Mouse (Mus musculus): Measurements from ENCODE around the gene Phospho2. TPM values are rescaled to one million over a fixed set of nuclear protein-coding genes. Genes with fewer than 3 reads are reported as not detected.

Gene Phospho2
- polyA plus RNA-seq, 1 experiment from 2014 or later = 22.4 TPM

GRCm38 (mm10) chr2:69820201-69820600 is 30.8 kb downstream of the Phospho2 start:
- H3K9ac ChIP-seq (ENCODE audit: low read length) = no peak overlapping the region
- H3K4me1 ChIP-seq (ENCODE audit: control insufficient read depth, insufficient read depth, low read length) = peaks cover 22% of the 10 kb centered on the region
- no peaks in the 10 kb centered on the region for H3K36me3 ChIP-seq (ENCODE audit: control insufficient read depth, insufficient read depth)
- ATAC-seq (replicated peaks; ENCODE audit: extremely low read depth, insufficient read depth, low FRiP score) = no peak
- no peaks in the 10 kb centered on the region for H3K27me3 ChIP-seq (ENCODE audit: control insufficient read depth, insufficient read depth, low read length)
- no peak overlapping the region for H3K27ac ChIP-seq (ENCODE audit: low read length)
- no peak overlapping the region for H3K4me2 ChIP-seq (ENCODE audit: low read depth, low read length)
- 59% methylated on average over 1 of the region's 1 CpGs for WGBS
- no peaks in the 10 kb centered on the region for H3K9me3 ChIP-seq (replicated peaks; ENCODE audit: control insufficient read depth, low read length)
- H3K4me3 ChIP-seq (ENCODE audit: low read length) = no peak overlapping the region

DNA sequence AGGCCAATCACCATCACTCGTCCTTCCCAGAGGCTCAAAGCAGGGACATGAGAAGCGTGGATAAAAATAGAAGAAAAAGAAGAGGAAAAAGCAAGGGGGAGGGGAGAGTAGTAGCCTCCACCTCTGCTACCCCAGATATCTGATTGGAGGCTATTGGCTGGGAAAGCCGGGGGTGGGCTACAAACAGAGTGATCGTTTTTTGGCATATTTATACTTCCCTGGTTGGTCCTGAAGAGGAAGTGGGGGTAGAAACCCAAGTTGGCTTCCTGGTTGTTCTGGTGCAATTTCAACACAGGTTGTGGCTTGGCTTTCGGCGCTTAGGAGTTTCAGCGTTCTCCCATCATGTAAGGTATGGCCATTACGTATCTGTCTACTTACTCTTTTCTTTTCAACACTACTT is 32.3 kb downstream of the Phospho2 start, which contains the start of gene Klhl23:
TSS of gene Klhl23 (plus strand) at position 234 of the 400 bp plus-strand sequence.
- peaks cover 16% of the 10 kb centered on the region for H3K4me1 ChIP-seq (ENCODE audit: control insufficient read depth, insufficient read depth, low read length)
- H3K4me2 ChIP-seq (ENCODE audit: low read depth, low read length) = peak within 1 kb of the TSS; percentile 67
- H3K27me3 ChIP-seq (ENCODE audit: control insufficient read depth, insufficient read depth, low read length) = no peaks in the 10 kb centered on the region
- H3K4me3 ChIP-seq (ENCODE audit: low read length) = peak within 1 kb of the TSS; percentile 90
- no peaks in the 10 kb centered on the region for H3K9me3 ChIP-seq (replicated peaks; ENCODE audit: control insufficient read depth, low read length)
- peak within 1 kb of the TSS; percentile 95 for H3K9ac ChIP-seq (ENCODE audit: low read length)
- peak; percentile 49 for ATAC-seq (replicated peaks; ENCODE audit: extremely low read depth, insufficient read depth, low FRiP score)
- WGBS = 3% methylated on average over 8 of the region's 8 CpGs
- H3K27ac ChIP-seq (ENCODE audit: low read length) = peak within 1 kb of the TSS; percentile 98
- peaks cover 4% of the 10 kb centered on the region for H3K36me3 ChIP-seq (ENCODE audit: control insufficient read depth, insufficient read depth)

DNA sequence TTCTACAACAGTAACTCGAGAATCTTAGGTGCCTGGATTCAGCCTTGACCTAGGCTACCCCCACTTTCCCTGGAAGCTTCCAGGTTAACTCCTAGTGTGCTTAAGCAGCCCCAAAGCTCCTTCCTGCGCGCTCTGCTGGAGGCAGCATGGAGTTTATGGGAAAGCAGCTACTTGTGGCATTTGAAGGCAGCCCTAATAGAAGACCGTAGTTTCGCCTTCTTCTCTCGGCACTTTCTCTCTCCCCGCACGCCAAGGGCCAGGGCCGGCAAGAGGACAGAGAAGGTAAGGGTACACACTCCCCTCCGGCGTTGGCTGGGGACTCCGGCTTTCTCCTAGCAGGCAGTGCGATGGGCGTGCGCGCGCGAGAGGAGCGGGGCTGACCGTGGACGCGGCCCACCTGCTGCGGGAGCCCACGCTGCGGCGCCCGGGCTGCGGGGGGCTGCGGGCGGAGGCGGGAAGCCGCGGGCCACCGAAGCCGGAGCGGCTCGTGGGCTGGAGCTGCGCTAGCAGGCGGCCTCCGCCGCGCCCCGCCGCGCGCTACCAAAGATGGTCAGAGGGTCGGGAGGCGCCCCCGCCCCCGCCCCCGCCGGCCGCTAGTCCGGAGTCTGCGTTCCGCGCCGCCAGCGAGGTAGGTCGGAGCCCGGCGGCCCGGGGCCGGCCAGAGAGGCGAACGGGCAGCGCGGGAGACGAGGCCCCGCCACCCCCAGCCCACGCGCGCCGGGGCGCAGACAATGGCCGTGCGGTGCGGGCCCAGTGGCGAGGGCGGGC is 33.1 kb downstream of the Phospho2 start:
- Histone ChIP-seq H3K4me2 (ENCODE audit: low read depth, low read length) (peak overlapping the region; percentile 67), H3K9me3 (replicated peaks; ENCODE audit: control insufficient read depth, low read length) (no peaks in the 10 kb centered on the region), H3K27ac (ENCODE audit: low read length) (peak overlapping the region; percentile 98), H3K36me3 (ENCODE audit: control insufficient read depth, insufficient read depth) (peaks cover 7% of the 10 kb centered on the region), H3K4me3 (ENCODE audit: low read length) (peak overlapping the region; percentile 90), H3K27me3 (ENCODE audit: control insufficient read depth, insufficient read depth, low read length) (no peaks in the 10 kb centered on the region), H3K9ac (ENCODE audit: low read length) (peak overlapping the region; percentile 95), H3K4me1 (ENCODE audit: control insufficient read depth, insufficient read depth, low read length) (peaks cover 15% of the 10 kb centered on the region)
- peak; percentile 85 for ATAC-seq (replicated peaks; ENCODE audit: extremely low read depth, insufficient read depth, low FRiP score)
- WGBS = 0% methylated on average over 63 of the region's 80 CpGs

GRCm38 (mm10) chr2:69823129-69823677 is 33.8 kb downstream of the Phospho2 start:
- Histone ChIP-seq H3K36me3 (ENCODE audit: control insufficient read depth, insufficient read depth) (peaks cover 7% of the 10 kb centered on the region), H3K27ac (ENCODE audit: low read length) (peak overlapping the region; percentile 98), H3K9ac (ENCODE audit: low read length) (peak overlapping the region; percentile 95), H3K4me2 (ENCODE audit: low read depth, low read length) (peak overlapping the region; percentile 67), H3K4me3 (ENCODE audit: low read length) (peak overlapping the region; percentile 90), H3K9me3 (replicated peaks; ENCODE audit: control insufficient read depth, low read length) (no peaks in the 10 kb centered on the region), H3K4me1 (ENCODE audit: control insufficient read depth, insufficient read depth, low read length) (peaks cover 18% of the 10 kb centered on the region), H3K27me3 (ENCODE audit: control insufficient read depth, insufficient read depth, low read length) (no peaks in the 10 kb centered on the region)
- 2% methylated on average over 41 of the region's 45 CpGs for whole genome bisulfite sequencing
- ATAC-seq (replicated peaks; ENCODE audit: extremely low read depth, insufficient read depth, low FRiP score) = peak; percentile 78

- Histone ChIP-seq H3K9me3 (replicated peaks; ENCODE audit: control insufficient read depth, low read length) (no peaks in the 10 kb centered on the region), H3K9ac (ENCODE audit: low read length) (no peak overlapping the region), H3K27ac (ENCODE audit: low read length) (peak overlapping the region; percentile 39; the same call in 1 of the 2 replicates), H3K4me3 (ENCODE audit: low read length) (no peak overlapping the region), H3K27me3 (ENCODE audit: control insufficient read depth, insufficient read depth, low read length) (no peaks in the 10 kb centered on the region), H3K4me2 (ENCODE audit: low read depth, low read length) (no peak overlapping the region), H3K36me3 (ENCODE audit: control insufficient read depth, insufficient read depth) (peaks cover 10% of the 10 kb centered on the region), H3K4me1 (ENCODE audit: control insufficient read depth, insufficient read depth, low read length) (peaks cover 18% of the 10 kb centered on the region)
- 72% methylated on average over 10 of the region's 10 CpGs for WGBS
- ATAC-seq (replicated peaks; ENCODE audit: extremely low read depth, insufficient read depth, low FRiP score) = no peak
Observed at GRCm38 (mm10) chr2:69825898-69826297, 36.5 kb downstream of the Phospho2 start.

- no peak for ATAC-seq (replicated peaks; ENCODE audit: extremely low read depth, insufficient read depth, low FRiP score)
- H3K36me3 ChIP-seq (ENCODE audit: control insufficient read depth, insufficient read depth) = peaks cover 14% of the 10 kb centered on the region
Observed at GRCm38 (mm10) chr2:69826380-69826779, 37.0 kb downstream of the Phospho2 start.

DNA sequence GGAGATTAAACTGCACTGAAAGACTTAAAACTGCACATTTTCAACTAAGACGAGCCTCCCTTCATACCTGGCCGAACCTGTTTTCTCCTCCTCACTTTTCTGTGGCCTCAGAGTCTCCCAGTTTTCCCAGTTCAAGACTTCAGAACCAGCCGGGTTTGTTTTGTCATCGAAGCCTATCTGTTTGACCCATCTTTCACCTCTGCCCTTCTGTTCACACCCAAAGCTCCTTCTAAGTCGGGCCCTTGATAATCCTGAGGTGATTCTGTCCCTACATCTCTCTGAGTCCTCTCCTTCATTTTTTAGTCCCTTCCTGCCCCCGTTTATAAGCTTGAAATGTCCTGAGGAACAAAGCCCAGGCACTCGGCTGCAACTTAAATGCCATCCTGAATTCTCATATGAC is 38.6 kb downstream of the Phospho2 start:
- Histone ChIP-seq H3K27me3 (ENCODE audit: control insufficient read depth, insufficient read depth, low read length) (no peaks in the 10 kb centered on the region), H3K4me1 (ENCODE audit: control insufficient read depth, insufficient read depth, low read length) (peaks cover 15% of the 10 kb centered on the region), H3K4me3 (ENCODE audit: low read length) (no peak overlapping the region), H3K9ac (ENCODE audit: low read length) (no peak overlapping the region), H3K27ac (ENCODE audit: low read length) (no peak overlapping the region), H3K36me3 (ENCODE audit: control insufficient read depth, insufficient read depth) (peaks cover 19% of the 10 kb centered on the region), H3K4me2 (ENCODE audit: low read depth, low read length) (no peak overlapping the region), H3K9me3 (replicated peaks; ENCODE audit: control insufficient read depth, low read length) (no peaks in the 10 kb centered on the region)
- ATAC-seq (replicated peaks; ENCODE audit: extremely low read depth, insufficient read depth, low FRiP score) = no peak
- 34% methylated on average over 7 of the region's 7 CpGs for WGBS

More at GRCm38 (mm10) chr2:69826380-69826779, 37.0 kb downstream of the Phospho2 start:
- peaks cover 15% of the 10 kb centered on the region for H3K4me1 ChIP-seq (ENCODE audit: control insufficient read depth, insufficient read depth, low read length)
- H3K9ac ChIP-seq (ENCODE audit: low read length) = no peak overlapping the region
- WGBS = 84% methylated on average over 2 of the region's 2 CpGs
- no peaks in the 10 kb centered on the region for H3K9me3 ChIP-seq (replicated peaks; ENCODE audit: control insufficient read depth, low read length)
- H3K4me2 ChIP-seq (ENCODE audit: low read depth, low read length) = no peak overlapping the region
- no peak overlapping the region for H3K27ac ChIP-seq (ENCODE audit: low read length)
- H3K4me3 ChIP-seq (ENCODE audit: low read length) = no peak overlapping the region
- H3K27me3 ChIP-seq (ENCODE audit: control insufficient read depth, insufficient read depth, low read length) = no peaks in the 10 kb centered on the region

- Histone ChIP-seq H3K4me1 (ENCODE audit: control insufficient read depth, insufficient read depth, low read length) (peaks cover 5% of the 10 kb centered on the region; the same call in 1 of the 2 replicates), H3K9ac (ENCODE audit: low read length) (no peak overlapping the region), H3K36me3 (ENCODE audit: control insufficient read depth, insufficient read depth) (peaks cover 33% of the 10 kb centered on the region), H3K4me2 (ENCODE audit: low read depth, low read length) (no peak overlapping the region), H3K27me3 (ENCODE audit: control insufficient read depth, insufficient read depth, low read length) (no peaks in the 10 kb centered on the region), H3K27ac (ENCODE audit: low read length) (no peak overlapping the region), H3K4me3 (ENCODE audit: low read length) (no peak overlapping the region), H3K9me3 (replicated peaks; ENCODE audit: control insufficient read depth, low read length) (no peaks in the 10 kb centered on the region)
- WGBS = 70% methylated on average over 2 of the region's 2 CpGs
- no peak for ATAC-seq (replicated peaks; ENCODE audit: extremely low read depth, insufficient read depth, low FRiP score)
Observed at GRCm38 (mm10) chr2:69829680-69830079, 40.3 kb downstream of the Phospho2 start.

GRCm38 (mm10) chr2:69830116-69830515 is 40.7 kb downstream of the Phospho2 start:
- Histone ChIP-seq H3K9ac (ENCODE audit: low read length) (no peak overlapping the region), H3K4me2 (ENCODE audit: low read depth, low read length) (no peak overlapping the region), H3K27ac (ENCODE audit: low read length) (no peak overlapping the region), H3K4me3 (ENCODE audit: low read length) (no peak overlapping the region), H3K4me1 (ENCODE audit: control insufficient read depth, insufficient read depth, low read length) (peaks cover 3% of the 10 kb centered on the region; the same call in 1 of the 2 replicates), H3K9me3 (replicated peaks; ENCODE audit: control insufficient read depth, low read length) (no peaks in the 10 kb centered on the region), H3K27me3 (ENCODE audit: control insufficient read depth, insufficient read depth, low read length) (no peaks in the 10 kb centered on the region), H3K36me3 (ENCODE audit: control insufficient read depth, insufficient read depth) (peaks cover 37% of the 10 kb centered on the region)
- no peak for ATAC-seq (replicated peaks; ENCODE audit: extremely low read depth, insufficient read depth, low FRiP score)
- WGBS = 76% methylated on average over 8 of the region's 8 CpGs
